12 mouse cellular contexts compared by ENCODE assay signal in the genomic region with DNA sequence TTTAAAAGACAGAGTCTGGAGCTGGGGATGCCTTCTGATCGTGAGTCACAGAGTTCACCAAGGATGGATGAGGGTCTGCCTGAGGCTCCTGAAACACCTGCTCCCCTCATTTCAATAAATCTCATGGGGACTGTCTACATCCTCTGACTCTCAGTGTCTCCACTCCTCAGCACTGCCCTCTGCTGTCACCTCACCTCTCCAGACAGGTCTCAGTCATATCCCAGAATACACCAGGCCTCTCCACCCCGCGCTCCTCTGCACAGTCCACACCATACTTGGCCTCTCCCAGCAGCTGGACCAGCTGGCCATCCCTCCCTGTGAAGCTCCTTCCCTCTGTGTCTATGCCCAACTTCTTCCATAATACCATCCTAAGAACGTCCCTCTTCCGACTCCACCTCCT.
DNase-seq lines count a peak whose midpoint lies in the region; ATAC-seq and TF ChIP-seq lines count a peak whose summit lies in the region.
"Had no signal": no experiment of that assay in that cellular context is flagged by ENCODE, and none has a peak within 500 bp of the region (broad histone marks: within the 10 kb centered on the region; RNA-seq: fewer than 3 reads in every experiment).

No protein-coding gene starts in this region.

- no peaks in the 10 kb centered on the region for H3K9me3 ChIP-seq in forebrain, embryonic 10.5 days

- no peak for ATAC-seq in activated CD4-positive, CD25-positive, alpha-beta regulatory T cell, adult 4 months
- ATAC-seq: forebrain, postnatal 0 days had no signal

- H3K4me3 ChIP-seq in left cerebral cortex, adult 2 months: no peak overlapping the region
- no peak overlapping the region for H3K4me3 ChIP-seq in forebrain, embryonic 10.5 days

- no peak overlapping the region for H3K27ac ChIP-seq in left cerebral cortex, adult 2 months
- H3K27ac ChIP-seq in forebrain, embryonic 10.5 days: no peak overlapping the region
- H3K27ac ChIP-seq: hindbrain, embryonic 14.5 days had no signal

- intact Hi-C loops in heart, postnatal 25 days (cut with DNase I): loop anchor here (5.0 kb wide), 1 partner anchor 79 kb away; no protein-coding TSS in a partner anchor
- intact Hi-C loops in left cerebral cortex, adult 2 months (cut with DNase I): loop anchor here (5.0 kb wide), 1 partner anchor 34 kb away; no protein-coding TSS in a partner anchor

- TF ChIP-seq CTCF in left cerebral cortex, adult 2 months (IDR thresholded peaks at IDR 0.05): peak; percentile 5

- WGBS in forebrain, embryonic 10.5 days: 76% methylated on average over 5 of the region's 5 CpGs

- DNase-seq in heart, adult 18-20 months: peak; percentile 19 to 51
- DNase-seq in heart, postnatal 25 days (ENCODE audit: low spot score): no peak
- no peak for DNase-seq in left cerebral cortex, adult 2 months (ENCODE audit: extremely low spot score in 1 of 2, low spot score in 2 of 2)
- DNase-seq in left cerebral cortex, adult 18-20 months (ENCODE audit: low spot score in 2 of 2): no peak
- DNase-seq in A20 (ENCODE audit: low read depth, low spot score) (peak; percentile 55), ZHBTc4 (ENCODE audit: low read depth, low spot score) (peak; percentile 14)
- no peak for DNase-seq in forebrain, embryonic 10.5 days (ENCODE audit: extremely low spot score, low spot score)
- DNase-seq: forebrain, postnatal 0 days; left cerebral cortex, postnatal 4 days; lung, postnatal 10 days had no signal

- H3K36me3 ChIP-seq in forebrain, embryonic 10.5 days (replicated peaks): no peaks in the 10 kb centered on the region

- no peaks in the 10 kb centered on the region for H3K4me1 ChIP-seq in forebrain, embryonic 10.5 days

- no peaks in the 10 kb centered on the region for H3K27me3 ChIP-seq in forebrain, embryonic 10.5 days (ENCODE audit: poor library complexity, severe bottlenecking)

Comparison
In these comparisons a context has a peak if more than half of its experiments do, and no peak if none do; other contexts are left out.
1. DNase-seq: peak in heart, adult 18-20 months (2 of 2), A20 (single experiment) and ZHBTc4 (single experiment); none in heart, postnatal 25 days (single experiment), left cerebral cortex, adult 2 months (0 of 2), left cerebral cortex, adult 18-20 months (0 of 2) and forebrain, embryonic 10.5 days (single experiment).